Mouse (Mus musculus) neural tube, embryonic 13.5 days (tissue): ENCODE data around the gene Lrrc57. TPM values are rescaled to one million over a fixed set of nuclear protein-coding genes. Genes with fewer than 3 reads are reported as not detected.

Experiments
- ATAC-seq: fragments of 200-750 bp; cut with Nextera tagmentation; 2 replicates; pipeline ENCODE4 v1.8.0; 2017; ENCODE audit warnings: low read depth, mild to moderate bottlenecking, moderate TSS enrichment, moderate library complexity
- H3K27ac ChIP-seq: fragments of 300-500 bp; sonication (generic); replicated peaks from 2 replicates; pipeline ENCODE4 v1.5.1; 2015; ENCODE audit warnings: moderate library complexity, mild to moderate bottlenecking, inconsistent platforms
- H3K27me3 ChIP-seq: fragments of 300-500 bp; sonication (generic); 2 replicates; pipeline ENCODE4 v1.6.1; 2015; ENCODE audit warnings: mild to moderate bottlenecking, inconsistent platforms
- H3K36me3 ChIP-seq: fragments of 300-500 bp; sonication (generic); 2 replicates; pipeline ENCODE4 v1.6.1; 2015; ENCODE audit warnings: mild to moderate bottlenecking, inconsistent platforms
- H3K4me1 ChIP-seq: fragments of 300-500 bp; sonication (generic); replicated peaks from 2 replicates; pipeline ENCODE4 v1.6.1; 2015; ENCODE audit warnings: inconsistent platforms
- H3K4me2 ChIP-seq: fragments of 300-500 bp; sonication (generic); 2 replicates; pipeline ENCODE4 v1.6.1; 2015; ENCODE audit warnings: inconsistent platforms, mild to moderate bottlenecking, moderate library complexity
- H3K4me3 ChIP-seq: fragments of 300-500 bp; sonication (generic); 2 replicates; pipeline ENCODE4 v1.5.1; 2015; ENCODE audit warnings: mild to moderate bottlenecking, inconsistent platforms
- H3K9ac ChIP-seq: fragments of 300-500 bp; sonication (generic); 2 replicates; pipeline ENCODE4 v1.6.1; 2015; ENCODE audit warnings: moderate library complexity, mild to moderate bottlenecking, inconsistent platforms
- H3K9me3 ChIP-seq: fragments of 300-500 bp; sonication (generic); 2 replicates; pipeline ENCODE4 v1.6.1; 2016; ENCODE audit warnings: inconsistent platforms
- WGBS: fragments of 180-500 bp; shearing (Covaris S2); methylation state at CpG from one replicate; pipeline ENCODE4 v1.1.7; 2015; 5-methylcytosine and 5-hydroxymethylcytosine counted together
- polyA plus RNA-seq: library from polyadenylated mRNA; unstranded; fragments of >200 nt; fragmentation: Nextera tagmentation; extraction: Ambion mirVana; gene quantifications from 2 replicates; pipeline ENCODE4 v1.2.1, GENCODE M21; 2015

The Lrrc57 gene
- polyA plus RNA-seq, 1 experiment from 2014 or later: 35.5 TPM

DNA sequence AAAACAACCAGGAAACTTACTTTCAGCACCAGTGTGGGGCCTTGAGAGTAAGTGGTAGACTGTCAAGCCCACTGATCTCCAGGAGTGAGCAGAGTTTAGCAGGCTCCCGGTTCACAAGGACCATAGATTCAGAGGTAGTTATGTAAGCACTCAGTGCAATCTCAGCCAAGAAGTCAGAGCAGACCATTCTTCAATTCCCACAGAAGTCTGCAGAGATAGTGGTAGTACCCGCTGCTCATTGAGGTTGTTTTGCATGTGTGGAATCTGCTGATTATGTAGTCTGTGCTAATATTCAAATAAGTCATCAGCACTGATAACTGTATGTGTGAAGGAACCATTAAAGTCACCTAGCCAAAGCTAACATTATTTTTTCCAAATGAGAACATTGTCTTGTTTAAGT, 21.3 kb upstream of the Lrrc57 start:
- H3K4me2 ChIP-seq: peak overlapping the region; percentile 56; the same call in 1 of the 2 replicates
- H3K27ac ChIP-seq: no peak overlapping the region
- 74% methylated on average over 2 of the region's 2 CpGs for WGBS
- no peaks in the 10 kb centered on the region for H3K27me3 ChIP-seq
- no peak overlapping the region for H3K9ac ChIP-seq
- H3K4me1 ChIP-seq: peaks cover 17% of the 10 kb centered on the region
- no peaks in the 10 kb centered on the region for H3K9me3 ChIP-seq
- H3K36me3 ChIP-seq: peaks cover 29% of the 10 kb centered on the region
- no peak for ATAC-seq
- H3K4me3 ChIP-seq: no peak overlapping the region

GRCm38 (mm10) chr2:120630246-120630645, 20.9 kb upstream of the Lrrc57 start:
- Histone ChIP-seq H3K4me2 (peak overlapping the region; percentile 56), H3K9me3 (no peaks in the 10 kb centered on the region), H3K4me3 (no peak overlapping the region), H3K27ac (no peak overlapping the region), H3K27me3 (no peaks in the 10 kb centered on the region), H3K9ac (no peak overlapping the region), H3K36me3 (peaks cover 25% of the 10 kb centered on the region), H3K4me1 (peaks cover 17% of the 10 kb centered on the region)
- WGBS: 73% methylated on average over 2 of the region's 2 CpGs
- no peak for ATAC-seq

GRCm38 (mm10) chr2:120628886-120629735, 19.8 kb upstream of the Lrrc57 start, which contains the start of gene Stard9:
Stard9 (plus strand) TSS chr2:120629121.
- peak; percentile 100 for ATAC-seq
- Histone ChIP-seq H3K27me3 (no peaks in the 10 kb centered on the region), H3K9ac (peak within 1 kb of the TSS; percentile 64), H3K4me3 (peak within 1 kb of the TSS; percentile 48), H3K27ac (peak within 1 kb of the TSS; percentile 69), H3K36me3 (peaks cover 15% of the 10 kb centered on the region), H3K4me1 (peaks cover 17% of the 10 kb centered on the region), H3K9me3 (no peaks in the 10 kb centered on the region), H3K4me2 (peak within 1 kb of the TSS; percentile 56)
- 3% methylated on average over 36 of the region's 36 CpGs for WGBS

- 33% methylated on average over 10 of the region's 10 CpGs for WGBS
- H3K36me3 ChIP-seq: peaks cover 8% of the 10 kb centered on the region
- H3K4me1 ChIP-seq: peaks cover 17% of the 10 kb centered on the region
- peak overlapping the region; percentile 51 for H3K9ac ChIP-seq
- H3K27ac ChIP-seq: peak overlapping the region; percentile 69
- H3K4me2 ChIP-seq: peak overlapping the region; percentile 56
- peak overlapping the region; percentile 48 for H3K4me3 ChIP-seq
- no peaks in the 10 kb centered on the region for H3K27me3 ChIP-seq
- H3K9me3 ChIP-seq: no peaks in the 10 kb centered on the region
- ATAC-seq: 0 out of 2 replicates have a peak, but pooled peaks have one; percentile 23
Measured at GRCm38 (mm10) chr2:120628076-120628865, 19.0 kb upstream of the Lrrc57 start.

GRCm38 (mm10) chr2:120622920-120623319, 13.6 kb upstream of the Lrrc57 start:
- H3K4me1 ChIP-seq: no peaks in the 10 kb centered on the region
- H3K36me3 ChIP-seq: peaks cover 23% of the 10 kb centered on the region
- no peak overlapping the region for H3K9ac ChIP-seq
- no peaks in the 10 kb centered on the region for H3K27me3 ChIP-seq
- no peak overlapping the region for H3K4me3 ChIP-seq
- H3K27ac ChIP-seq: no peak overlapping the region
- ATAC-seq: no peak
- no peak overlapping the region for H3K4me2 ChIP-seq
- no peaks in the 10 kb centered on the region for H3K9me3 ChIP-seq

- Histone ChIP-seq H3K36me3 (peaks cover 47% of the 10 kb centered on the region), H3K27me3 (no peaks in the 10 kb centered on the region), H3K4me1 (no peaks in the 10 kb centered on the region), H3K4me3 (no peak overlapping the region), H3K27ac (no peak overlapping the region), H3K4me2 (no peak overlapping the region), H3K9me3 (no peaks in the 10 kb centered on the region), H3K9ac (no peak overlapping the region)
- no peak for ATAC-seq
- 100% methylated on average over 1 of the region's 1 CpGs for WGBS
Measured at GRCm38 (mm10) chr2:120619538-120619937, 10.2 kb upstream of the Lrrc57 start.

- no peaks in the 10 kb centered on the region for H3K4me1 ChIP-seq
- H3K27ac ChIP-seq: no peak overlapping the region
- no peak for ATAC-seq
- H3K36me3 ChIP-seq: peaks cover 61% of the 10 kb centered on the region
- H3K4me2 ChIP-seq: no peak overlapping the region
- H3K9ac ChIP-seq: no peak overlapping the region
- no peaks in the 10 kb centered on the region for H3K9me3 ChIP-seq
- H3K27me3 ChIP-seq: no peaks in the 10 kb centered on the region
- WGBS: 92% methylated on average over 5 of the region's 5 CpGs
- H3K4me3 ChIP-seq: no peak overlapping the region
Measured at GRCm38 (mm10) chr2:120616279-120617163, 7.2 kb upstream of the Lrrc57 start.

DNA sequence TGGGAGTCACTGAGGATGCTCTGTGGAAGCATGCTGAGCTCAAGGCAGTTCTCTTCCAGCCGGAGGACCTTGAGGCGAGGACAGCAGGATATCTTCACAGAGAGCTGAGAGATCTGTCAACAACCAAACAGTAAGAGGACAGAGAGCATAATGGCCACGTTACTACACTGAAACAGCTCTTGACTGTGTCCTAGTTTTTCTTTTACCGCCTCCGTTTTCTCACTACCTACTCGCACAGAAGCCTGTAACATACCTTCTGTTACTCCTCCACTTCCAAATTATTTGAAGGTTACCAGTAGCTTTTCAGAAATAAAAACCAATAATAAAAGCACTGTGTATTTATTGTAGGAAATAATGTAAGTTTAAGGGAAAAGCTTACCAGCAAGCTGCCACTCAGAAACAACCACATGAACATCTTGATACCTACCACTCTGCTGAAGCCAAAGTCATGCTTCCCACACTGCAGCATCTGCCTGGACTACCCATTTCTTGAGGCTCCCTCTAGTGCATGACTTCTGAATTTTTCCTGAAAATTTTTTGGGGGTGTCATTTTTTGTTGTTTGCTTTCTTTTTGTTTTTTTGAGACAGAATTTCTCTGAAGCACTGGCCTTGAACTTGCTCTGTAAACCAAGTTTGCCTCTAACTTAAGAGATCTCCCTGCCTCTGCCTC, 3.2 kb downstream of the Lrrc57 start:
- Histone ChIP-seq H3K4me1 (peaks cover 28% of the 10 kb centered on the region), H3K9ac (no peak overlapping the region), H3K27me3 (no peaks in the 10 kb centered on the region), H3K4me2 (no peak overlapping the region), H3K4me3 (no peak overlapping the region), H3K9me3 (no peaks in the 10 kb centered on the region), H3K36me3 (peaks cover 39% of the 10 kb centered on the region), H3K27ac (no peak overlapping the region)
- WGBS: 89% methylated on average over 6 of the region's 6 CpGs
- ATAC-seq: no peak

DNA sequence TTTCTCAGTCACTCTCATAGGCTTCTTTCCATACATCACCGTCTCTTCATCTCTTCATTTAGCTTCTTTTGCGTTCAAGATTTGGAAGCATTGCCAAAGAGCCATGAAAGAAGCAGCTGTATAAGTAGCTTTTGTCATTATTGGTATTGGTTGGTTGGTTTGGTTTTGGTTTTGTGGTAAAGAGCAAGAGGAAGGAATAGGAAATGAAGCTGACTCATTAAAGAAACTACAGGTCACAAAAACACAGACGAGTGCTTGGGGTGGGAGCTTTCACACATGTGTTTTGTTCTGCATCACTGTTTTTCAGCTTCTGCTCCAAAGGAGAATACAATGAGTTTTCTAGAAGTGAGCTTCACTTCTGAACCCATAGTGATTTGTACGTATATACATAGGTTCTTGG, 9.8 kb downstream of the Lrrc57 start:
- H3K4me1 ChIP-seq: no peaks in the 10 kb centered on the region
- WGBS: 92% methylated on average over 4 of the region's 4 CpGs
- H3K27ac ChIP-seq: no peak overlapping the region
- H3K27me3 ChIP-seq: no peaks in the 10 kb centered on the region
- H3K4me2 ChIP-seq: no peak overlapping the region
- H3K9ac ChIP-seq: no peak overlapping the region
- ATAC-seq: no peak
- no peak overlapping the region for H3K4me3 ChIP-seq
- H3K36me3 ChIP-seq: peaks cover 82% of the 10 kb centered on the region
- H3K9me3 ChIP-seq: no peaks in the 10 kb centered on the region

- Histone ChIP-seq H3K27ac (no peak overlapping the region), H3K4me1 (no peaks in the 10 kb centered on the region), H3K9me3 (no peaks in the 10 kb centered on the region), H3K27me3 (no peaks in the 10 kb centered on the region), H3K9ac (no peak overlapping the region), H3K4me2 (no peak overlapping the region), H3K4me3 (no peak overlapping the region), H3K36me3 (peaks cover 73% of the 10 kb centered on the region)
- 95% methylated on average over 2 of the region's 2 CpGs for WGBS
- no peak for ATAC-seq
Measured at GRCm38 (mm10) chr2:120597734-120598133, 11.6 kb downstream of the Lrrc57 start.

GRCm38 (mm10) chr2:120592227-120592626, 17.1 kb downstream of the Lrrc57 start:
- Histone ChIP-seq H3K9me3 (no peaks in the 10 kb centered on the region), H3K36me3 (peaks cover 53% of the 10 kb centered on the region), H3K9ac (no peak overlapping the region), H3K27me3 (no peaks in the 10 kb centered on the region), H3K4me3 (no peak overlapping the region), H3K4me2 (no peak overlapping the region), H3K4me1 (no peaks in the 10 kb centered on the region), H3K27ac (no peak overlapping the region)
- 100% methylated on average over 1 of the region's 1 CpGs for WGBS
- ATAC-seq: no peak
